Mouse (Mus musculus) limb, embryonic 14.5 days (tissue): ENCODE measurements around the gene Camk1. TPM values are rescaled to one million over a fixed set of nuclear protein-coding genes. Genes with fewer than 3 reads are reported as not detected.

Experiments
- ATAC-seq: fragments of 200-750 bp; cut with Nextera tagmentation; 2 replicates; pipeline ENCODE4 v1.8.0; 2017; ENCODE audit warnings: low read depth, moderate number of reproducible peaks, moderate TSS enrichment; ENCODE audit not compliant: low FRiP score
- DNase-seq: peaks from one replicate; pipeline ENCODE4 v3.0.0-alpha.2; 2015; ENCODE audit warnings: low spot score
- H3K27ac ChIP-seq: fragments of 300-500 bp; sonication (generic); replicated peaks from 2 replicates; pipeline ENCODE4 v1.5.1; 2014; ENCODE audit warnings: low read depth, mild to moderate bottlenecking, low read length, moderate library complexity, mixed read lengths
- H3K27me3 ChIP-seq: fragments of 300-500 bp; sonication (generic); 2 replicates; pipeline ENCODE4 v1.6.1; 2014; ENCODE audit warnings: low read length, mixed read lengths; ENCODE audit not compliant: control insufficient read depth, insufficient read depth
- H3K36me3 ChIP-seq: fragments of 300-500 bp; sonication (generic); 2 replicates; pipeline ENCODE4 v1.6.1; 2014; ENCODE audit warnings: mild to moderate bottlenecking, low read length, moderate library complexity, mixed read lengths; ENCODE audit not compliant: control insufficient read depth, insufficient read depth
- H3K4me1 ChIP-seq: fragments of 300-500 bp; sonication (generic); 2 replicates; pipeline ENCODE4 v1.6.1; 2014; ENCODE audit warnings: antibody characterized with exemption, low read length, mixed read lengths; ENCODE audit not compliant: control insufficient read depth, insufficient read depth
- H3K4me2 ChIP-seq: fragments of 300-500 bp; sonication (generic); replicated peaks from 2 replicates; pipeline ENCODE4 v1.6.1; 2014; ENCODE audit warnings: low read depth, mild to moderate bottlenecking, low read length, moderate library complexity; ENCODE audit not compliant: severe bottlenecking
- H3K4me3 ChIP-seq: fragments of 300-500 bp; sonication (generic); replicated peaks from 2 replicates; pipeline ENCODE4 v1.5.1; 2014; ENCODE audit warnings: low read length
- H3K9ac ChIP-seq: fragments of 300-500 bp; sonication (generic); 2 replicates; pipeline ENCODE4 v1.6.1; 2014; ENCODE audit warnings: mild to moderate bottlenecking, low read depth, low read length, moderate library complexity; ENCODE audit not compliant: severe bottlenecking
- H3K9me3 ChIP-seq: fragments of 300-500 bp; sonication (generic); 2 replicates; pipeline ENCODE4 v1.6.1; 2016; ENCODE audit warnings: low read length; ENCODE audit not compliant: control insufficient read depth
- POLR2A ChIP-seq: fragments of 200-500 bp; IDR thresholded peaks from 2 replicates; pipeline ENCODE4 v1.8.0; 2012; ENCODE audit warnings: inconsistent platforms, mild to moderate bottlenecking, moderate library complexity, borderline replicate concordance; ENCODE audit not compliant: insufficient read depth, insufficient read length; ENCODE audit errors: extremely low read depth
- WGBS: fragments of 180-500 bp; shearing (Covaris S2); extraction: QIAGEN DNeasy Blood & Tissue Kit; methylation state at CpG from one replicate; pipeline ENCODE4 v1.1.7; 2014; 5-methylcytosine and 5-hydroxymethylcytosine counted together
- polyA plus RNA-seq, 2 experiments: library from polyadenylated mRNA; depleted of rRNA in 1 of 2; stranded (reverse) in 1 of 2; unstranded in 1 of 2; fragments of >200 nt; fragmentation: Nextera tagmentation in 1 of 2; extraction: Ambion mirVana in 1 of 2; gene quantifications; 2 replicates each; pipeline versions ENCODE4 v1.2.1 to v1.2.3; 2012 to 2014

The Camk1 gene
- polyA plus RNA-seq, 2 experiments = 70.6 to 98.4 TPM

DNA sequence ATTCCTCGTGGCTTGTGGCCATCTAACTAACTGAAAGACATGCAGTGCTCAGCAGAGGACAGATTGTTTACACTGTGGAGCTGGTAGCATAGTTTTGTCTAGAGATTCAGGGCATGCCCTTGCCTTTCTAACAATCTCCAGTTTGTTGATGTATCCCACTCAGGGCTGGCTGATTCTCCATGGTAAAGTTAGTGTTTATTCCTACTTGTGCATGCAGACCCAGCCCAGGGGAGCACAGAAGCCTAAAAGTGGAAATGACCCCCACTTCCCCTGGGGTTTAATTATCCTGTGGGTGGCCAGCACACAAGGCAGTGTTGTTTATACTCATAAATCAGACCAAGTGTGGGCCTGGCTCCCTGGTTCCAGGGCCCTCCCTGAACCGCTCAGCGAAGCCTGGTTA lies 42.2 kb upstream of the Camk1 start:
- Histone ChIP-seq H3K36me3 (peaks cover 96% of the 10 kb centered on the region), H3K27me3 (no peaks in the 10 kb centered on the region), H3K9ac (no peak overlapping the region), H3K9me3 (no peaks in the 10 kb centered on the region), H3K4me2 (no peak overlapping the region), H3K4me1 (no peaks in the 10 kb centered on the region), H3K4me3 (no peak overlapping the region), H3K27ac (no peak overlapping the region)
- no peak for DNase-seq
- TF ChIP-seq POLR2A = no peak
- 55% methylated on average over 3 of the region's 3 CpGs for WGBS
- no peak; the same call in 1 of the 2 replicates for ATAC-seq

DNA sequence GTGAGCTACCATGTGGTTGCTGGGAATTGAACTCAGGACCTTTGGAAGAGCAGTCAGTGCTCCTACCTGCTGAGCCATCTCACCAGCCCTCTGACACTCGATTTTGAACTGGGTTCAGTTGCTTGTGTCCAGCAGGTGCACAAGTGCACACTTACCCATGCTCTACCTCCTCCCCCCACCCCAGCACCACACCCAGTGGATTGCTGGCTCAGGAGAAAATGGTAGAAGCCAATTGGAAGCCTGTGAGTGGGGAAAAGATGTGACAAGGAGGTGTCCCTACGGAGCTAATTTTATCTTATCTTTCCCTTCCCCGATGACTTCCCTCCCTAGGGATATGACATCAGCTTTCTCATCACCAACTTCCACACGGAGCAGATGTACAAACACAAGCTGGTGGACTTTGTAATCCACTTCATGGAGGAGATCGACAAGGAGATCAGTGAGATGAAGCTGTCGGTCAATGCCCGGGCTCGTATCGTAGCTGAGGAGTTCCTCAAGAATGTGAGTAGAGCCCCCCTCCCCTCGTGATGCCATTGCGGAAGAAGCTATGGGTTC lies 41.5 kb upstream of the Camk1 start:
- ATAC-seq (no peak), DNase-seq (no peak)
- Histone ChIP-seq H3K4me1 (no peaks in the 10 kb centered on the region), H3K9ac (no peak overlapping the region), H3K4me2 (no peak overlapping the region), H3K27me3 (no peaks in the 10 kb centered on the region), H3K27ac (no peak overlapping the region), H3K4me3 (no peak overlapping the region), H3K9me3 (no peaks in the 10 kb centered on the region), H3K36me3 (peaks cover 95% of the 10 kb centered on the region)
- 90% methylated on average over 11 of the region's 11 CpGs for WGBS
- no peak for TF ChIP-seq POLR2A

DNA sequence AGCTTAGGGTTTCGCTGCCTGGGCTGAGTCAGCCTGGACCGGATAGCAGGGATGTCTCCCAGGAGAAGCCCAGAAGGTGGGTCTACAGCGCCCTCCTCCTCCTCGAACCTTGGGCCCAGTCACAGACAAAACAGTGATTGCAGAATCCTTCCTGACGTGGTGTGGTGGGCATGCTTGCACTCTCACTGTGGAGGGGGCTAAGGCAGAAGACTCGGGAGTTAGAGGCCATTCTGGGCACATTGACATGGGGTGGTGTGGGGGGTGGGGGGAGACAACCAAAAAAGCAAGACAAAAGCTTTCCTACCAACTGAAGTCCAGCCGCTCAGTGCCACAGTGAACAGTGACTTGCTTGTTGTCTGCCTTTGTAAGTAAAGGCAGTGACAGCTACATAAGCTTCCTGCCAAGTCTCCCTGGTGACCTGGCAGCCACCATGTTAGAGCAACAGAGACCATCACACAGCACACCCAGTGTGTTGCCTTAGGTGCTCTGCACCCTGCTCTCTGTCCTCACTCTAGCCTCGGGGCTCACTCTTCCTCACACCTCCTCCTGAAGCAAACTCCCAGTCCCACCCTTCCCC lies 40.7 kb upstream of the Camk1 start:
- WGBS = 93% methylated on average over 8 of the region's 8 CpGs

DNA sequence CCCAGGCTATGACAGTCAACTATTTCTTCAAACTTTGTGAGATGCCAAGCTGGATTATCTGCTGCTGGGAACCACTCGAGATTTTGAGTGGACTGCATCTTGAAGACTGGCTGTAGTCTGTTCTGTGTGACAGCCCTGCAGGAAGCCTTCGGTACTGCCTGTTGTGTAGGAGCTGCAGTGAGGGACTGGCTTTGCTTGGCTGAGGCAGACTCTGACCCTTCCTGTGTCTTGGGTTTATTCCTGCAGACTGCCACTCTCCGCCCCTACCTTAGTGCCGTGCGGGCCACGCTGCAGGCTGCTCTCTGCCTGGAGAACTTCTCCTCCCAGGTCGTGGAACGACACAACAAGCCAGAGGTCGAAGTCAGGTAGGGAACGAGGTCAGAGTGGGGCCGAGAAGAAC lies 36.7 kb upstream of the Camk1 start:
- Histone ChIP-seq H3K4me1 (peaks cover 14% of the 10 kb centered on the region), H3K4me3 (no peak overlapping the region), H3K36me3 (peaks cover 57% of the 10 kb centered on the region), H3K4me2 (no peak overlapping the region), H3K9ac (no peak overlapping the region), H3K27me3 (no peaks in the 10 kb centered on the region), H3K27ac (no peak overlapping the region), H3K9me3 (no peaks in the 10 kb centered on the region)
- WGBS = 88% methylated on average over 11 of the region's 11 CpGs
- no peak for TF ChIP-seq POLR2A
- DNase-seq (no peak), ATAC-seq (no peak)

More for the DNA sequence above, 40.7 kb upstream of the Camk1 start:
- ATAC-seq (no peak), DNase-seq (no peak)
- Histone ChIP-seq H3K9me3 (no peaks in the 10 kb centered on the region), H3K4me3 (no peak overlapping the region), H3K9ac (no peak overlapping the region), H3K4me1 (no peaks in the 10 kb centered on the region), H3K27me3 (no peaks in the 10 kb centered on the region), H3K4me2 (no peak overlapping the region), H3K36me3 (peaks cover 90% of the 10 kb centered on the region), H3K27ac (no peak overlapping the region)
- no peak for TF ChIP-seq POLR2A

DNA sequence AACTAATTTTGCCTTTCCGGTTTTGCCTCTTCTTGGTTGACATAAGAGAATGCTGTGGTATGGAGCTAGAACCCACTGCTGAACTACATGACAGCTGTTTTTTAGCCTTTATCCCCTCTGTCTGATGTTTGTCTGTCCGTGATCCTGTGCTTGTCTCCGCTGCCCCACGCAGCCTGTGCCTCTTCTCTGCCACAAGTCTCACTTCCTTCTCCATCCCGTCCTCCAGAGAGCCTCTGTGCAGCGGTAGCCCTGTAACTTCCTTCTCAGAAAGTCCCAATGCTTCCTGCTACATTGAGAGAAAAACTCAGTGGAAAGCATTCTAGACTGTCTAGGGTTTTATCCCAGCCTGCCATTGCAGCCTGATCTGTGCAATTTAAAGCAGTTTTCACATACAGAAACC lies 35.5 kb upstream of the Camk1 start:
- H3K36me3 ChIP-seq = peaks cover 55% of the 10 kb centered on the region
- no peak overlapping the region for H3K9ac ChIP-seq
- no peak for ATAC-seq

More for the DNA sequence above, 35.5 kb upstream of the Camk1 start:
- no peak for TF ChIP-seq POLR2A
- peak overlapping the region; percentile 97 for H3K4me3 ChIP-seq
- no peak overlapping the region for H3K27ac ChIP-seq
- DNase-seq = no peak
- H3K4me2 ChIP-seq = peak overlapping the region; percentile 80
- H3K27me3 ChIP-seq = no peaks in the 10 kb centered on the region
- 81% methylated on average over 6 of the region's 6 CpGs for WGBS
- H3K4me1 ChIP-seq = peaks cover 14% of the 10 kb centered on the region
- no peaks in the 10 kb centered on the region for H3K9me3 ChIP-seq
